Mouse (Mus musculus) olfactory bulb, adult 2 months (tissue): ENCODE data around the gene D430042O09Rik.

Experiments used
- CTCF ChIP-seq: fragments of 200-500 bp; IDR thresholded peaks from 2 replicates; pipeline ENCODE4 v1.5.1; 2012; ENCODE audit warnings: low read depth, mild to moderate bottlenecking, low read length, moderate library complexity; ENCODE audit not compliant: insufficient read depth
- POLR2A ChIP-seq: fragments of 200-500 bp; IDR thresholded peaks from 2 replicates; pipeline ENCODE4 v1.6.1; 2012; ENCODE audit warnings: mild to moderate bottlenecking, low read depth, low read length, moderate library complexity; ENCODE audit not compliant: insufficient read depth

- TF ChIP-seq CTCF (no peak), POLR2A (no peak)
Measured at GRCm38 (mm10) chr7:125752699-125753325, 45.1 kb downstream of the D430042O09Rik start.
